Mouse (Mus musculus): ENCODE measurements at regions not wholly inside any gene's neighbourhood (a gene's known extent, or its start where the extent isn't known, plus 50 kb on each side); places are given as distances from the start of the nearest gene placed in this dataset.
"Not testable (repeated sequence)": the region's sequence is repeated elsewhere in the genome, so short reads cannot be mapped to it uniquely, and the experiment has no call there.

GRCm38 (mm10) chr14:19327321-19327720 is 91.4 kb downstream of the Gm21738 start:
- DNase-seq (ENCODE audit: low spot score): no peak

GRCm38 (mm10) chr14:19311614-19312013 is 107.1 kb downstream of the Gm21738 start:
- no peak for DNase-seq (ENCODE audit: low spot score)

- DNase-seq (ENCODE audit: low spot score): not testable (repeated sequence)
Observed at GRCm38 (mm10) chr14:19302859-19303258, 115.9 kb downstream of the Gm21738 start.

GRCm38 (mm10) chr14:19279096-19279495 is 139.6 kb downstream of the Gm21738 start:
- DNase-seq (ENCODE audit: low spot score): no peak

GRCm38 (mm10) chr14:19277777-19278385 is 140.8 kb downstream of the Gm21738 start:
- DNase-seq (ENCODE audit: low spot score): peak; percentile 61

Data from ovary, postnatal 14 days (tissue).